Mouse (Mus musculus) heart, embryonic 15.5 days (tissue): ENCODE results near the gene Fmc1. TPM values are rescaled to one million over a fixed set of nuclear protein-coding genes. Genes with fewer than 3 reads are reported as not detected.
A peak's percentile ranks its signal among the peaks of the same experiment; 100 is the strongest.

Source experiments
- ATAC-seq: fragments of 200-750 bp; cut with Nextera tagmentation; replicated peaks from 2 replicates; pipeline ENCODE4 v1.8.0; 2017; ENCODE audit warnings: low read depth, moderate TSS enrichment; ENCODE audit not compliant: insufficient number of reproducible peaks, insufficient read depth, low FRiP score
- H3K27ac ChIP-seq: fragments of 300-500 bp; sonication (generic); 2 replicates; pipeline ENCODE4 v1.5.1; 2015; ENCODE audit warnings: mild to moderate bottlenecking, inconsistent platforms
- H3K27me3 ChIP-seq: fragments of 300-500 bp; sonication (generic); 2 replicates; pipeline ENCODE4 v1.6.1; 2015; ENCODE audit warnings: inconsistent platforms
- H3K36me3 ChIP-seq: fragments of 300-500 bp; sonication (generic); 2 replicates; pipeline ENCODE4 v1.6.1; 2015; ENCODE audit warnings: mild to moderate bottlenecking, inconsistent platforms
- H3K4me1 ChIP-seq: fragments of 300-500 bp; sonication (generic); replicated peaks from 2 replicates; pipeline ENCODE4 v1.6.1; 2015; ENCODE audit warnings: inconsistent platforms
- H3K4me2 ChIP-seq: fragments of 300-500 bp; sonication (generic); 2 replicates; pipeline ENCODE4 v1.6.1; 2015; ENCODE audit warnings: inconsistent platforms, mild to moderate bottlenecking, moderate library complexity
- H3K4me3 ChIP-seq: fragments of 300-500 bp; sonication (generic); 2 replicates; pipeline ENCODE4 v1.5.1; 2015; ENCODE audit warnings: mild to moderate bottlenecking, inconsistent platforms
- H3K9ac ChIP-seq: fragments of 300-500 bp; sonication (generic); 2 replicates; pipeline ENCODE4 v1.6.1; 2015; ENCODE audit warnings: mild to moderate bottlenecking, inconsistent platforms
- H3K9me3 ChIP-seq: fragments of 300-500 bp; sonication (generic); replicated peaks from 2 replicates; pipeline ENCODE4 v1.6.1; 2016; ENCODE audit warnings: inconsistent platforms
- WGBS: fragments of 180-500 bp; shearing (Covaris S2); methylation state at CpG from one replicate; pipeline ENCODE4 v1.1.7; 2015; ENCODE audit warnings: mixed read lengths; 5-methylcytosine and 5-hydroxymethylcytosine counted together
- polyA plus RNA-seq: library from polyadenylated mRNA; unstranded; fragments of >200 nt; fragmentation: Nextera tagmentation; extraction: Ambion mirVana; gene quantifications from 2 replicates; pipeline ENCODE4 v1.2.1, GENCODE M21; 2015

Gene Fmc1
- polyA plus RNA-seq: 217 and 292 TPM in 2 replicates

DNA sequence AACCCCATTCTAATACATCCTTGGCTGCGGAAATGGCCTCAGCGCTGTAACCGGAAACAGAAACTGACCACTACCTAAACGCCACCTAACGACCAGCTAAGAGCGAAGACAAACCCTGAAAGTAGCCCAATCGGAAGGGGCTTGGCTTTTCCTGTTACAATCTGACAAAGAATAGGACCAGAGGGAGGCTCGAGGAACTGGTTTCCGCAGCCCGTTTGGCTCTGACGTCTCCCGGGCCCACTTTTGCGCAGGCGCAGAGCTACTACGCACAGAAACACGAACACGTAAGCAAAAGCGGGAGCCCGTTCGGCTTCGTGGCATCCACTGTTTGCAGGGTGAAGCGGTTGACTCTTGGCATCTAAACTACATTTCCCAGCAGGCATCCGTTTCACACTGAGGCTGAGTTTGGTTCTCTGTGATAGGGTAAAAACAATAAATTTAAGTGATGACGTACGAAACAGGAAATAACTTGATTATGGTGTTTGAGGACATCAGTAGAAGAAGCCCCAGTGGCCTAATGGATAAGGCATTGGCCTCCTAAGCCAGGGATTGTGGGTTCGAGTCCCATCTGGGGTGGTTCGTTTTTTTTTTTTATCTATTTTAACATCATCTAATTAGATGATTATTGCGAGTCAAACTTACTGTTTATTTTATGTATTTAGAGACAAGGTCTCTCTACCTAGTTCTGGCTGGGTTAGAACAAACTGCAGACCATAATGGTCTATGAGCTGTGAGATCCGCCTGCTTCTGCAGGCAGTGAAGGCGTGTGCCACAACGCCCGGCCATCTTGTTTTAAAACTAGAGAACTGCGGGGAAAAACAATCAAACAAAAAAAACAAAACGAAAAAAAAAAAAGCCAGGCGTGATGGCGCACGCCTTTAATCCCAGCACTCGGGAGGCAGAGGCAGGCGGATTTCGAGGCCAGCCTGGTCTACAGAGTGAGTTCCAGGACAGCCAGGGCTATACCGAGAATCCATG lies at the start of gene Fmc1:
Gene Fmc1, plus strand, starts transcription at position 75 of the 978 bp plus-strand sequence.
- H3K4me3 ChIP-seq: peak within 1 kb of the TSS; percentile 98
- no peaks in the 10 kb centered on the region for H3K36me3 ChIP-seq
- no peaks in the 10 kb centered on the region for H3K9me3 ChIP-seq
- H3K27ac ChIP-seq: peak within 1 kb of the TSS; percentile 100
- 4% methylated on average over 41 of the region's 41 CpGs for WGBS
- peaks cover 13% of the 10 kb centered on the region; the same call in 1 of the 2 replicates for H3K4me1 ChIP-seq
- peak within 1 kb of the TSS; percentile 71 for H3K4me2 ChIP-seq
- ATAC-seq: peak; percentile 87
- peak within 1 kb of the TSS; percentile 99 for H3K9ac ChIP-seq
- no peaks in the 10 kb centered on the region for H3K27me3 ChIP-seq

DNA sequence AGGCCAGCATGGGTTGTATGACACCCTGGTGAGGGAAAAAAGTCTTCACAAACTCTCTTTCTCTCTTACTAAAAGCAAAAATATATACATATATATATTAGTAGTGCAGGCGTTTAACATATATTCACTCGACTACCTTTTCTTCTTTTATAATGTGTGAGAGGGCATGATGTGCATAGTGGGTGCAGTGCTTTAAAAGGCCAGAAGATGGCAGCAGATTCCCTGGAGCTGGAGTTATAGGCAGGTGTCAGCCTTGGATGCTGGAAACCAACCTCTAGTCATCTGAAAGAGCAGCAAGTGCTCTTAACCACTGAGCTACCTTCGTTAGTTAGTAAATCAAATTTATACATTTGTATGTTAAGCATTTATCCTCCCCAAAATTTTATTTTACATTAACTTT lies 40.8 kb upstream of the Fmc1 start:
- Histone ChIP-seq H3K4me2 (no peak overlapping the region), H3K9me3 (no peaks in the 10 kb centered on the region), H3K27ac (no peak overlapping the region), H3K4me1 (no peaks in the 10 kb centered on the region), H3K4me3 (no peak overlapping the region), H3K36me3 (peaks cover 52% of the 10 kb centered on the region), H3K9ac (no peak overlapping the region), H3K27me3 (no peaks in the 10 kb centered on the region)
- no peak for ATAC-seq
- 83% methylated on average over 3 of the region's 3 CpGs for WGBS

DNA sequence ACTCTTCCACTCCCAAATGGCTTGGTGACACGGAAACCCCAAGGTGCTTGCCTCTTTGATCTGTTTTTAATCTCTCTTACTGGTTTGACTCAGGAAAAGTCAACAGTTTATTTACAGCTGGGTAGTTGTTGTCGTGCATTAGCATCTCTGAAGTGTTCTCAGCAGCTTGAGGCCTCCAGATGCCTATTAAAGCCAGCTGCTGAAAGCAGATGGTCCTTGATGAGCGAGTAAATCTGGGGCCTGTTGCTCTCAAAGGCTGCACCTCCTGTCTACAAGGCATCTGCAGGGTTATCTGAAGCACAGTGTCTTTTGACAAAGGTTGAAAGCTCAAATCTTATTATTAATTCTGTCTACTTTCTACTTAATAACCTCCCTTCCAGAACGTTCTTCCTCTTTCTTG lies 37.7 kb upstream of the Fmc1 start:
- no peaks in the 10 kb centered on the region for H3K9me3 ChIP-seq

GRCm38 (mm10) chr6:38512096-38512495 lies 21.2 kb upstream of the Fmc1 start:
- ATAC-seq: no peak
- Histone ChIP-seq H3K27me3 (no peaks in the 10 kb centered on the region), H3K9me3 (no peaks in the 10 kb centered on the region), H3K4me1 (no peaks in the 10 kb centered on the region), H3K9ac (no peak overlapping the region), H3K4me2 (no peak overlapping the region), H3K4me3 (no peak overlapping the region), H3K36me3 (no peaks in the 10 kb centered on the region; the same call in 1 of the 2 replicates), H3K27ac (no peak overlapping the region)
- 100% methylated on average over 1 of the region's 1 CpGs for WGBS

More for the DNA sequence above, 37.7 kb upstream of the Fmc1 start:
- H3K9ac ChIP-seq: no peak overlapping the region
- no peak overlapping the region for H3K4me3 ChIP-seq
- H3K4me1 ChIP-seq: no peaks in the 10 kb centered on the region
- 51% methylated on average over 4 of the region's 4 CpGs for WGBS
- ATAC-seq: no peak
- no peak overlapping the region for H3K4me2 ChIP-seq
- H3K27ac ChIP-seq: no peak overlapping the region
- peaks cover 59% of the 10 kb centered on the region for H3K36me3 ChIP-seq
- no peaks in the 10 kb centered on the region for H3K27me3 ChIP-seq

DNA sequence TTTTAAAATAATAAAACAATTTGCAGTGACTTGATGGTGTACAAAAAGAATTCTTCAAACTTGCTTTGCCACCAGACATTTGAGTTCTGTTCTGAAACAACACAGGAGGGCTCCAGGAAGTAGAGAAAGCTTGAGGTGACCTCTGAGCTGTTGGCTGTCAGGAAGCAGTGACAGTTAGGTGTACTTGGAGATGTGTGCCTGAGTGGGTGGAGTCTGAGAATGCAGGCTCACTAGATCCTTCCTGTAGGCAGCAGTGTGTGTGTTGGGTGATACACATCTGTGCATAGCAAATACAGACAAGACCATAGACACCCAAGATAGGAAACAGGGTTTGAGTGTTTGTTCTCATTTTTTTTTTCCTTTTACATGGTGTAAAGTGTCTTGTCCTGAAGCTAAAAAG lies 20.5 kb upstream of the Fmc1 start:
- H3K4me3 ChIP-seq: no peak overlapping the region
- H3K27me3 ChIP-seq: no peaks in the 10 kb centered on the region
- H3K4me2 ChIP-seq: no peak overlapping the region
- no peak overlapping the region for H3K9ac ChIP-seq
- H3K27ac ChIP-seq: no peak overlapping the region
- H3K9me3 ChIP-seq: no peaks in the 10 kb centered on the region
- no peaks in the 10 kb centered on the region; the same call in 1 of the 2 replicates for H3K36me3 ChIP-seq
- H3K4me1 ChIP-seq: no peaks in the 10 kb centered on the region
- no peak for ATAC-seq

DNA sequence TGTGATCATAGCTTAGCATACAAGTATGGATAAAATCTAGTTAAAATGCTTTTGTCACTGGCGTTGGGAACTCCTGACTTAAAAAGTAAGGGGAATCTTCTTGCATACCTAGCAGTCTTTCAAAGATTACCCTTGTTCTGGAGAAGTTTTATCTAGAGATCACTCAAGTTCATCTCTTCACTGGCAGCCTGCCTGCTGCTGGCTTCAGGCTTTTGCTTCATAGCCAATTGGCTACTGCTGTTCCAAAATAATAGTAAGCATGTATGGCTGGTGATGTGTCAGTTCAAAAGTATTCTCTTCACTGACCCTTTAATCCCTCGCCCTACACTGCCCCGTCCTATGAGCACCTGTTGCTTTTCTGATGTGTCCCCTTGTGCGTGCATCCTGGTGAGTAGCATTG lies 18.1 kb upstream of the Fmc1 start:
- Histone ChIP-seq H3K27me3 (no peaks in the 10 kb centered on the region), H3K9ac (no peak overlapping the region), H3K4me1 (no peaks in the 10 kb centered on the region), H3K9me3 (no peaks in the 10 kb centered on the region), H3K27ac (no peak overlapping the region), H3K4me2 (no peak overlapping the region), H3K4me3 (no peak overlapping the region), H3K36me3 (no peaks in the 10 kb centered on the region)
- ATAC-seq: no peak
- WGBS: 83% methylated on average over 4 of the region's 4 CpGs

DNA sequence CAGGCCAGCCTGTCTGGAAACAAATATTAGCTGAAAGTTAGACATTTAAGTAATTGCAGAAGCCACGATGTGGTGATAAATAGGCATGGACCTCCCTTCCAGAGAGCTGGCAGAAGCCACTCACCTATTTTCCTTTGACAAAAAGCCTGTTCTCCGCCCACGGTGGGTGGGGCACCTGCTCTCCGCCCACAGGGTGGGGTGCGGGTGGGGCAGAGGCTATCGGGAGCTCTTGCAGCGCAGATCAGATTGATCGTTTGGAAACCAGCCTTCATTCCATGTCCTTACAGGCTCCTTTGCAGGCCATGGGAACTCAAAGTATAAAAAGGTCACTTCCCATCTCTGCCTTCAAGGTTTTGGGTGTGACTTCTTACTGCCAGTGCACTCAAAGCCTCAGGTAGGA lies 9.5 kb upstream of the Fmc1 start:
- Histone ChIP-seq H3K36me3 (no peaks in the 10 kb centered on the region), H3K9ac (no peak overlapping the region), H3K9me3 (no peaks in the 10 kb centered on the region), H3K4me2 (peak overlapping the region; percentile 13; the same call in 1 of the 2 replicates), H3K27ac (no peak overlapping the region), H3K27me3 (no peaks in the 10 kb centered on the region), H3K4me1 (no peaks in the 10 kb centered on the region), H3K4me3 (no peak overlapping the region)
- ATAC-seq: no peak
- 24% methylated on average over 8 of the region's 8 CpGs for WGBS

DNA sequence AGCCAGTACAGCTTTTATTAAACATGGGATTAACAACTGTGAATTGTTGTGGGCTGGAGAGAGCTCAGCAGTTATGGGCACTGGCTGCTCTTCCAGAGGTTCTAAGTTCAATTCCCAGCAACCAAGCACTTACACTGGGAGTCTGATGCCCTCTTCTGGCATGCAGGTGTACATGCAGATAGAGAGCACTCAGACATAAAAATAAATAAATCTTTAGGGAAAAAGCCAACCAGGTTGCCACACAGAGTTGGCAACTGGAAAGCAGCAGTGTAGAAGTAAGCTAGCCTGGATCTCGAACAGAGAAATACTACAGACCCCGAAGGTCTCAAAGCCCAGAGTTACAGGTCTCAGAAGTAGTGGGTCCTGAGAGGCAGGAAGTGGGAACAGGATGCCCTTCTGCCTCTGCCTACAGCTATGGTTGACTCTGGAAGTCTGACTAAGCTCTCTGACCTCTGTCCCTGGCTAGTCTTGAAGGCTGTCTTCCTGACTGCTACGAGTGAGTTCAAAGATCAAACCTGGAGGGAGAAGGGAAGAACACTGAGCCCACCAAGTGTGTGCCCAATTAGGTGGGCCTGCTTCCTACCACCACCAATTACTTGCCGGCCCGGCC lies 2.0 kb upstream of the Fmc1 start:
- Histone ChIP-seq H3K4me1 (peaks cover 9% of the 10 kb centered on the region; the same call in 1 of the 2 replicates), H3K4me3 (no peak overlapping the region), H3K9ac (no peak overlapping the region), H3K27me3 (no peaks in the 10 kb centered on the region), H3K36me3 (no peaks in the 10 kb centered on the region), H3K4me2 (no peak overlapping the region), H3K27ac (no peak overlapping the region), H3K9me3 (no peaks in the 10 kb centered on the region)
- WGBS: 58% methylated on average over 5 of the region's 5 CpGs
- no peak for ATAC-seq

DNA sequence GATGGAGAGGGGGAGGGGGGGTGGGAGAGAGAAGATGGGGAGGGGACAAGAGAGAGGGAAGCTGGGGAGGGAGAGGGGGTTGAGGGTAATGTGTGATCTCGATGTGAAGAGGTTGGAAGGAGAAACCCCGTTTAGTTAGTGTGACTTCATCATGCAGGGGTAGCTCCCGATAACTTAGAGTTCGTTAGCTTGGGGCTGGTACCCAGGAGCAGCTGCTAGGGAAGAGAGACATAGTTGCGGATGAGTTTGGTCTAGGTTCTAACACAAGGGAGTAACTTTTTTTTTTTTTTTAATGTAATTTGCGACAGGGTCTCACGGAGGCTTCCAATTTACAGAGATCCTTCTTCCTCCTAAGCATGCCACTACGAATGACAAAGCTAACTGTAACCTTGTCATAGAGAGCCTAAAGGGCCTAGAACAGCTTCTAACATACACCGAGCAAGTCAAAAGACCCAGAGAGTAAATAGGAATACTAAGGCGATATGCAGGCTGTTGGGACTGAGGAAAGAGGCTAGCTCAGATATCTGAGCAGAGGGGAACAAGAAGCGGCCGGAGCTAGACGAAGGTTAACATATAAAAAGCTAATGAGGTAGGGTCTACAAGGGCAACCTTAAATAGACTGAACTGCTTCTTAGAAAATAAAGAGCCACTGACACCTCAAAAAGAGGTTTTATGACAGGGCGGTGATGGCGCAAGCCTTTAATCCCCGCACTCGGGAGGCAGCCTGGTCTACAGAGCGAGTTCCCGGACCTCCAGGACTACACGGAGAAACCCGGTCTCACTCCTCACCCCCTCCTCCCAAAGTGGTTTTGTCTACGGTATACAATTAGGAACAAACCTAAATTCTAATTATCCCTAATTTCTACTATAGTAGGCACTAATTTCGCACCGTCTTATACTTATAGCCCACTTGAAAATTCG lies 542 bp upstream of the Fmc1 start:
- Histone ChIP-seq H3K9me3 (no peaks in the 10 kb centered on the region), H3K4me1 (peaks cover 13% of the 10 kb centered on the region; the same call in 1 of the 2 replicates), H3K4me3 (peak overlapping the region; percentile 98), H3K27ac (peak overlapping the region; percentile 100), H3K27me3 (no peaks in the 10 kb centered on the region), H3K9ac (peak overlapping the region; percentile 53), H3K36me3 (no peaks in the 10 kb centered on the region), H3K4me2 (peak overlapping the region; percentile 71)
- WGBS: 8% methylated on average over 25 of the region's 25 CpGs
- ATAC-seq: peak; percentile 7; the same call in 1 of the 2 replicates

DNA sequence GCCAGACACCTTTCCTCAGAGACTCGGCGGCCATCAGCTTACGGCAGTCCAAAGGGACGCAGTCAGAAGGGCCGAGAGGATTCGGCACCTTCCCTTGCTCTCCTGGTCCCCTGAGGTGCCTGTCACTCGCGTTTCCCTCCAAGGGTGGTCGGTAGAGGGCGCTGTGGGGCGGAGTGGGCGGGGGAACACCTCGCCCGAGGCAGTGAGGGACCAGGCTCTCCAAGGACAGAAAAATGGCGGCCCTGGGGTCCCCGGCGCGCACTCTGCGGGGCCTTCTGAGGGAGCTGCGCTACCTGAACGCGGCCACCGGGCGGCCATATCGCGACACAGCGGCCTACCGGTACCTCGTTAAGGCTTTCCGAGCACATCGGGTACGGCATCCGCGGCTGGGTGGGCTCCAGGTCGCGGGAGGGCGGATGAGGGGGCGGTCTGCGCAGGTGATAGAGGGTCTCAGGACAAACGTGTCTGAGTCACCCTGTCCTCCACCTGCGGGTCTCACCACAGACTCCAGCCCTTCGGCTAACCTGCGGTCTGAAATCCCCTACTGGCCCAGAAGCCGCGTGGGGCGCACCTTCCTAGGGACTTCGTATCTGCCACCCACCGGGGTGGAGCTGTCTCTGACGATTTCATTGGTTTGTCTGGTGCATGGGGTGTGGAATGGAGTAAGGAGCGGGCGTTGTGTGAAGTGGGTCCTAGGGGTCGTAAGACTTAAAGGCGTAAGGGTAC lies 1.5 kb downstream of the Fmc1 start:
- peak overlapping the region; percentile 100 for H3K27ac ChIP-seq
- H3K4me2 ChIP-seq: peak overlapping the region; percentile 71
- peaks cover 13% of the 10 kb centered on the region; the same call in 1 of the 2 replicates for H3K4me1 ChIP-seq
- H3K36me3 ChIP-seq: peaks cover 7% of the 10 kb centered on the region
- H3K4me3 ChIP-seq: peak overlapping the region; percentile 98
- peak; percentile 80 for ATAC-seq
- WGBS: 0% methylated on average over 53 of the region's 53 CpGs
- peak overlapping the region; percentile 99 for H3K9ac ChIP-seq
- H3K27me3 ChIP-seq: no peaks in the 10 kb centered on the region
- H3K9me3 ChIP-seq: no peaks in the 10 kb centered on the region
